Mouse (Mus musculus) MEL (cell line): ENCODE measurements at regions not wholly inside any gene's neighbourhood (a gene's known extent, or its start where the extent isn't known, plus 50 kb on each side); places are given as distances from the start of the nearest gene placed in this dataset.

Experiments
- DNase-seq: peaks from one replicate; pipeline ENCODE4 v3.0.0; 2011; ENCODE audit warnings: low read depth, low spot score
- H3K27ac ChIP-seq: 2 replicates; pipeline ENCODE4 v1.5.1; 2012; ENCODE audit warnings: low read depth, mild to moderate bottlenecking, control low read depth, low read length, moderate library complexity; ENCODE audit not compliant: control insufficient read depth
- H3K27me3 ChIP-seq, 2 experiments: fragments of 150-350 bp in 1 of 2; sonication (generic) in 1 of 2; 2 replicates each; pipeline ENCODE4 v1.6.1; 2012; ENCODE audit warnings: low read length in 2 of 2, mild to moderate bottlenecking in 2 of 2, improper control_type of control experiment in 1 of 2, moderate library complexity in 1 of 2; ENCODE audit not compliant: insufficient read depth in 2 of 2, control insufficient read depth in 1 of 2
- H3K36me3 ChIP-seq, 2 experiments: 2 replicates each; pipeline ENCODE4 v1.6.1; 2012 to 2014; ENCODE audit warnings: low read length in 2 of 2, improper control_type of control experiment in 1 of 2, inconsistent platforms in 1 of 2, mild to moderate bottlenecking in 1 of 2; ENCODE audit not compliant: insufficient read depth in 2 of 2, control insufficient read depth in 1 of 2
- H3K4me1 ChIP-seq, 2 experiments: fragments of 150-350 bp in 1 of 2; sonication (generic) in 1 of 2; 2 replicates each; pipeline ENCODE4 v1.6.1; 2012; ENCODE audit warnings: low read length in 2 of 2, improper control_type of control experiment in 1 of 2, mild to moderate bottlenecking in 1 of 2; ENCODE audit not compliant: insufficient read depth in 2 of 2, control insufficient read depth in 1 of 2
- H3K4me3 ChIP-seq, 2 experiments: fragments of 150-350 bp in 1 of 2; sonication (generic) in 1 of 2; 2 replicates each; pipeline ENCODE4 v1.5.1; 2012; ENCODE audit warnings: low read depth in 2 of 2, low read length in 2 of 2, mild to moderate bottlenecking in 2 of 2, moderate library complexity in 2 of 2, control low read depth in 1 of 2, improper control_type of control experiment in 1 of 2; ENCODE audit not compliant: control insufficient read depth in 1 of 2, insufficient read depth in 1 of 2
- H3K79me2 ChIP-seq: 2 replicates; pipeline ENCODE4 v1.6.1; 2012; ENCODE audit warnings: mild to moderate bottlenecking, low read length, moderate library complexity; ENCODE audit not compliant: control insufficient read depth, poor library complexity, insufficient read depth
- H3K9ac ChIP-seq: 2 replicates; pipeline ENCODE4 v1.6.1; 2012; ENCODE audit warnings: low read depth, mild to moderate bottlenecking, control low read depth, low read length, moderate library complexity; ENCODE audit not compliant: control insufficient read depth, poor library complexity, severe bottlenecking
- H3K9me3 ChIP-seq: fragments of 150-350 bp; sonication (generic); replicated peaks from 2 replicates; pipeline ENCODE4 v1.6.1; 2012; ENCODE audit warnings: mild to moderate bottlenecking, low read length, improper control_type of control experiment, moderate library complexity; ENCODE audit not compliant: insufficient read depth
- BHLHE40 ChIP-seq: IDR thresholded peaks from 2 replicates; pipeline ENCODE4 v1.6.1; 2012; ENCODE audit warnings: low read depth, mild to moderate bottlenecking, inconsistent platforms, low read length, improper control_type of control experiment, borderline replicate concordance
- CHD1 ChIP-seq: IDR thresholded peaks from 2 replicates; pipeline ENCODE4 v1.6.1; 2012; ENCODE audit warnings: low read depth, mild to moderate bottlenecking, inconsistent platforms, low read length, improper control_type of control experiment
- CHD2 ChIP-seq: IDR thresholded peaks from 2 replicates; pipeline ENCODE4 v1.6.1; 2011; ENCODE audit warnings: low read length, improper control_type of control experiment
- ELF1 ChIP-seq: IDR thresholded peaks from 2 replicates; pipeline ENCODE4 v1.6.1; 2014; ENCODE audit warnings: low read depth, mild to moderate bottlenecking, inconsistent platforms, low read length, improper control_type of control experiment, moderate library complexity
- EP300 ChIP-seq, 2 experiments: IDR thresholded peaks; 2 replicates each; pipeline ENCODE4 v1.6.1; 2011; ENCODE audit warnings: improper control_type of control experiment in 2 of 2, low read length in 2 of 2, low read depth in 1 of 2, mild to moderate bottlenecking in 1 of 2
- KAT2A ChIP-seq: conservative IDR thresholded peaks from 2 replicates; pipeline ENCODE4 v1.6.1; 2012; ENCODE audit warnings: low read depth, low read length, improper control_type of control experiment, inconsistent platforms
- MAFK ChIP-seq: IDR thresholded peaks from 2 replicates; pipeline ENCODE4 v1.6.1; 2011; ENCODE audit warnings: low read depth, mild to moderate bottlenecking, low read length, improper control_type of control experiment, borderline replicate concordance
- MEF2A ChIP-seq: IDR thresholded peaks from 2 replicates; pipeline ENCODE4 v1.6.1; 2014; ENCODE audit warnings: low read depth, mild to moderate bottlenecking, inconsistent platforms, low read length, improper control_type of control experiment; ENCODE audit not compliant: poor library complexity, insufficient replicate concordance, severe bottlenecking; ENCODE audit errors: extremely low read depth
- MXI1 ChIP-seq: IDR thresholded peaks from 2 replicates; pipeline ENCODE4 v1.6.1; 2011; ENCODE audit warnings: mild to moderate bottlenecking, low read depth, low read length, improper control_type of control experiment
- MYB ChIP-seq: IDR thresholded peaks from 2 replicates; pipeline ENCODE4 v1.6.1; 2011; ENCODE audit warnings: mild to moderate bottlenecking, low read depth, low read length, improper control_type of control experiment
- NELFE ChIP-seq: IDR thresholded peaks from 2 replicates; pipeline ENCODE4 v1.6.1; 2011; ENCODE audit warnings: low read depth, low read length, improper control_type of control experiment
- NRF1 ChIP-seq: IDR thresholded peaks from 2 replicates; pipeline ENCODE4 v1.6.1; 2014; ENCODE audit warnings: low read depth, mild to moderate bottlenecking, inconsistent platforms, low read length, improper control_type of control experiment, moderate library complexity; ENCODE audit not compliant: poor library complexity, insufficient read depth, severe bottlenecking
- POLR2AphosphoS5 ChIP-seq: IDR thresholded peaks from 2 replicates; pipeline ENCODE4 v1.6.1; 2012; ENCODE audit warnings: low read depth, borderline replicate concordance, mild to moderate bottlenecking, inconsistent platforms, low read length, moderate library complexity, mixed read lengths
- RCOR1 ChIP-seq: IDR thresholded peaks from 2 replicates; pipeline ENCODE4 v1.6.1; 2012; ENCODE audit warnings: low read depth, mild to moderate bottlenecking, inconsistent platforms, low read length, improper control_type of control experiment
- SIN3A ChIP-seq: IDR thresholded peaks from 2 replicates; pipeline ENCODE4 v1.6.1; 2012; ENCODE audit warnings: low read length, improper control_type of control experiment, inconsistent platforms
- TAL1 ChIP-seq: IDR thresholded peaks from 2 replicates; pipeline ENCODE4 v1.6.1; 2012; ENCODE audit warnings: mild to moderate bottlenecking, inconsistent platforms, low read length, moderate library complexity, mixed read lengths
- TBP ChIP-seq: IDR thresholded peaks from 2 replicates; pipeline ENCODE4 v1.8.0; 2011; ENCODE audit warnings: low read depth, low read length, improper control_type of control experiment
- USF1 ChIP-seq: IDR thresholded peaks from 2 replicates; pipeline ENCODE4 v1.6.1; 2014; ENCODE audit warnings: low read depth, mild to moderate bottlenecking, inconsistent platforms, low read length, improper control_type of control experiment, moderate library complexity
- ZKSCAN1 ChIP-seq: IDR thresholded peaks from 2 replicates; pipeline ENCODE4 v1.6.1; 2012; ENCODE audit warnings: low read depth, mild to moderate bottlenecking, inconsistent platforms, low read length, improper control_type of control experiment, moderate library complexity
- ZMIZ1 ChIP-seq: IDR thresholded peaks from 2 replicates; pipeline ENCODE4 v1.6.1; 2012; ENCODE audit warnings: low read depth, mild to moderate bottlenecking, inconsistent platforms, low read length, improper control_type of control experiment, moderate library complexity

GRCm38 (mm10) chr8:102421828-102422227, 363.6 kb downstream of the Cdh11 start:
- H3K27ac ChIP-seq, result no peak overlapping the region
- H3K36me3 ChIP-seq, result no peaks in the 10 kb centered on the region
- DNase-seq, result no peak
- H3K9me3 ChIP-seq, result no peaks in the 10 kb centered on the region
- no peak overlapping the region for H3K4me3 ChIP-seq
- no peaks in the 10 kb centered on the region for H3K79me2 ChIP-seq
- H3K27me3 ChIP-seq, result no peaks in the 10 kb centered on the region
- TF ChIP-seq CHD1 (no peak), MYB (no peak), NRF1 (no peak)
- no peak overlapping the region for H3K9ac ChIP-seq
- no peaks in the 10 kb centered on the region for H3K4me1 ChIP-seq

DNA sequence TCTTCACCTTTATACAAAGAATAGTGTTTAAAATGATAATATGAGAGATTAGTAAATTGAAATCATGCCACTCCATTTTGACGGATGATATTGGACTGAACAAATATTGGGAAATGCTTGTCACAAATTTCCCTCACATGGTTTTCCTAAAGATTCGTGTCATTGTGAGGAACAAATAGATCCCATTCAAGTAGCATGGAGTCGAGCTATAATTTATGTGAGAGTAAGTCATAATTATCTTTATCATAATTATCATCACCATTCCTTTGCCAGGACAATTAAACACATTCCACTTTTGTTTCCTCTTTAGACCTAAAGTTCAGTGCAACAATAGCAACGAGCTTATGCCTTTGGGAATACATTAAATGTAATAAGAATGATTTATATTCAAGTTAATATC, 370.5 kb downstream of the Cdh11 start:
- no peaks in the 10 kb centered on the region for H3K79me2 ChIP-seq
- no peak for DNase-seq

DNA sequence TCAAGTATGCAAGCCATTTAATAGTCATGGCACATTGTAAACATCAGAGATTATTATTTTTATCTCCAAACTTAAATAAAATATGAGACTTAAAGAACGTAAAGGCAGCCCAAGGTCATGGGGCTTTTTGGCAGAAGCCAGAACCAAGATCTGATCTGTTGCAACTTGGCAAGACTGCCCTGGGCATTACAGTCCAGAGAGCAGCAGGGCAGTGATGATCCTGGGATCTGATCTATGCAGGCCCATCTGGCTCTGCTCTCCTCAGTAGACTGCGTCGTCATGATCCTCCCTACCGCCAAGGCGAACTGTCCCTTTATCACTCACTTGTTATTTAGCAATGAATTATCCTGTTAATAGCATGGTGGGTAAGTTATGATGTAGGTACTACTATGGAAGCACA, 372.0 kb downstream of the Cdh11 start:
- no peak for DNase-seq
- Histone ChIP-seq H3K9ac (no peak overlapping the region), H3K36me3 (no peaks in the 10 kb centered on the region)

More for the DNA sequence above, 370.5 kb downstream of the Cdh11 start:
- Histone ChIP-seq H3K9ac (no peak overlapping the region), H3K9me3 (no peaks in the 10 kb centered on the region), H3K27me3 (no peaks in the 10 kb centered on the region), H3K4me3 (no peak overlapping the region), H3K36me3 (no peaks in the 10 kb centered on the region), H3K27ac (no peak overlapping the region), H3K4me1 (no peaks in the 10 kb centered on the region)
- no peak for TF ChIP-seq CHD1

DNA sequence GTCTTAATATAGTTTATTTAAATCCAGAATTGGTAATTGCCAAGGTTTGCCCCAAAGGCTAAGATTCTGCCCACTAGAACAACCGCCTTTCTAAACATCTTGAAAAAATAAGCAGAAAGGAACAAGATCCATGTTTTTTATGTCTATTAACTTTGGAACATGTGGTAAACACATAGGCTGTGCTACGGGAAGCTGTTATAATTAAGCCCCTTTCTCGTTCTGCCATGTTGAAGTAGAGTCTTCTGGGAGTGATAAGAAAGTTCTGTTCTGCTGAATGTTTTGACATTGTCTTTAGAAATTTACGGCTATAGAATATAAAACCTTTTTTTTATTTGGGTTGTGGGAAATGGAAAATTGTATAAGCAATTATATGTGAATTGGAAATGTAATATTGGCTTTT, 397.9 kb downstream of the Cdh11 start:
- TF ChIP-seq POLR2AphosphoS5 (no peak), MEF2A (no peak), BHLHE40 (no peak), RCOR1 (no peak), ZMIZ1 (no peak), TBP (no peak), USF1 (no peak), ZKSCAN1 (no peak), MXI1 (no peak), CHD2 (no peak)
- H3K9me3 ChIP-seq, result no peaks in the 10 kb centered on the region
- DNase-seq, result no peak
- no peak overlapping the region for H3K4me3 ChIP-seq
- no peaks in the 10 kb centered on the region for H3K79me2 ChIP-seq
- no peaks in the 10 kb centered on the region for H3K27me3 ChIP-seq
- H3K9ac ChIP-seq, result no peak overlapping the region
- no peak overlapping the region for H3K27ac ChIP-seq
- no peaks in the 10 kb centered on the region for H3K4me1 ChIP-seq
- no peaks in the 10 kb centered on the region for H3K36me3 ChIP-seq

More for the DNA sequence above, 372.0 kb downstream of the Cdh11 start:
- no peak overlapping the region for H3K27ac ChIP-seq
- TF ChIP-seq TAL1, result no peak
- no peak for TF ChIP-seq EP300 (IDR thresholded peaks at IDR 0.05; ENCODE audit: low read depth in 1 of 2, low read length in 2 of 2)
- TF ChIP-seq RCOR1, result no peak
- no peak for TF ChIP-seq TBP
- no peak for TF ChIP-seq SIN3A
- no peak for TF ChIP-seq ELF1
- no peak for TF ChIP-seq NELFE
- no peak for TF ChIP-seq MAFK
- TF ChIP-seq KAT2A, result no peak
- TF ChIP-seq CHD1, result no peak
- H3K9me3 ChIP-seq, result no peaks in the 10 kb centered on the region
- no peaks in the 10 kb centered on the region for H3K4me1 ChIP-seq
- no peaks in the 10 kb centered on the region for H3K79me2 ChIP-seq
- H3K27me3 ChIP-seq, result no peaks in the 10 kb centered on the region
- H3K4me3 ChIP-seq, result no peak overlapping the region
